Mouse (Mus musculus) forebrain, embryonic 16.5 days (tissue): ENCODE measurements at regions not wholly inside any gene's neighbourhood (a gene's known extent, or its start where the extent isn't known, plus 50 kb on each side); places are given as distances from the start of the nearest gene placed in this dataset.

Source experiments
- ATAC-seq: fragments of 200-750 bp; cut with Nextera tagmentation; 2 replicates; pipeline ENCODE4 v1.8.0; 2017; ENCODE audit warnings: mild to moderate bottlenecking, moderate library complexity
- H3K27ac ChIP-seq: fragments of 300-500 bp; sonication (generic); 2 replicates; pipeline ENCODE4 v1.5.1; 2014; ENCODE audit warnings: low read length, control low read depth
- H3K27me3 ChIP-seq: fragments of 300-500 bp; sonication (generic); replicated peaks from 2 replicates; pipeline ENCODE4 v1.6.1; 2014; ENCODE audit warnings: low read length; ENCODE audit not compliant: control insufficient read depth, insufficient read depth
- H3K36me3 ChIP-seq: fragments of 300-500 bp; sonication (generic); 2 replicates; pipeline ENCODE4 v1.6.1; 2014; ENCODE audit not compliant: control insufficient read depth, insufficient read depth
- H3K4me1 ChIP-seq: fragments of 300-500 bp; sonication (generic); replicated peaks from 2 replicates; pipeline ENCODE4 v1.6.1; 2014; ENCODE audit warnings: low read length; ENCODE audit not compliant: control insufficient read depth, insufficient read depth
- H3K4me2 ChIP-seq: fragments of 300-500 bp; sonication (generic); 2 replicates; pipeline ENCODE4 v1.6.1; 2014; ENCODE audit warnings: mild to moderate bottlenecking, low read length, control low read depth
- H3K4me3 ChIP-seq: fragments of 300-500 bp; sonication (generic); replicated peaks from 2 replicates; pipeline ENCODE4 v1.5.1; 2014; ENCODE audit warnings: mild to moderate bottlenecking, low read length, control low read depth
- H3K9ac ChIP-seq: fragments of 300-500 bp; sonication (generic); replicated peaks from 2 replicates; pipeline ENCODE4 v1.6.1; 2014; ENCODE audit warnings: low read depth, low read length, control low read depth
- H3K9me3 ChIP-seq: fragments of 300-500 bp; sonication (generic); 2 replicates; pipeline ENCODE4 v1.6.1; 2016; ENCODE audit warnings: low read length; ENCODE audit not compliant: control insufficient read depth
- WGBS: fragments of 180-500 bp; shearing (Covaris S2); extraction: QIAGEN DNeasy Blood & Tissue Kit; methylation state at CpG from one replicate; pipeline ENCODE4 v1.1.7; 2014; 5-methylcytosine and 5-hydroxymethylcytosine counted together

DNA sequence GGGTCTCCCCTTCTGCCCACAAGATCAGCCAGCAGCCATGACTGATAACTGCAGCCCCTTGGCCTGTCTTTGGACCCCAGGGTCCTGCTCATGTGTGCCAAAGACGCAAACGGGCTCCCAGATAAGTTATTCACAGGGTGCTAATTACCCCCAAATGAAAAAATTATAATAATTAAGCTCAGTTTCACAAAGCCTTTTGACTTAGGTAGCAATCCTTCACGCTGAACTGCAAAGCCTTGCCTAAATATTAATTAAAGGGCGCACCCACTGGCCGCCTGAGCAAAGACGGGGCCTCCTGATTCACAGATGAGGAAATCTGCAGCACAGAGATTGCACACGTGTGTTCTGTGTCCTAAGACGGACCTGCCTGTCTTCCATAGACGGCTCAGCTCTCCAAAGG is 123.2 kb downstream of the Psmg1 start:
- H3K4me3 ChIP-seq: no peak overlapping the region
- no peak overlapping the region for H3K27ac ChIP-seq
- no peak overlapping the region for H3K4me2 ChIP-seq
- no peak for ATAC-seq
- no peaks in the 10 kb centered on the region for H3K4me1 ChIP-seq
- no peak overlapping the region for H3K9ac ChIP-seq
- 64% methylated on average over 9 of the region's 9 CpGs for WGBS
- no peaks in the 10 kb centered on the region for H3K9me3 ChIP-seq
- no peaks in the 10 kb centered on the region for H3K36me3 ChIP-seq
- H3K27me3 ChIP-seq: no peaks in the 10 kb centered on the region

DNA sequence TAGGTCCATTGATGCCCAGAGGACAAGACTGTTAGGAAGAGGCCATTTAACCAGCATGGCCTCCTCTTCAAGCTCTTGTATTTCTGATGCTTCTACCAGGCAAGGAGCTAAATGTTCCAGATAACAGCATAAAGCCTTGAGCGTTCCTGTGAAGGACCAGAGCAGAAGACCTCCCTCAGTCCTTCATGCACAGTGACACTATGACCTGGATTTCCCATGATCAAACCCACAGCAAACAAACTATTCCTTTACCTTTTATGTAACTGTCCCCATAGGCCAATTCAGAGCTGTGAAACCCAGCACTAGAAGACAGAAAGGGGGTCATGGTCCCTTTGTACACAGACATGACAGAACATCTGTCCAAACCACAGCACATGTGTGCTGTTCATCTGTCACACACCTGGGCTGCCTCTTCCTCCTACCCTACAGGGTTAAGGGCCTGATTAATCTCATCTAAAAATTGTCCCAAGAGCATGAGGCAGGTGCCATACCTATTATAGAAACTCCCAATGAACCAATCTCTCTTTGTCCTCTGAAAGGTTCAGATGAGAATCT is 123.8 kb downstream of the Psmg1 start:
- no peak for ATAC-seq
- Histone ChIP-seq H3K4me3 (no peak overlapping the region), H3K27ac (no peak overlapping the region), H3K4me2 (no peak overlapping the region), H3K9me3 (no peaks in the 10 kb centered on the region), H3K36me3 (no peaks in the 10 kb centered on the region), H3K27me3 (no peaks in the 10 kb centered on the region), H3K9ac (no peak overlapping the region), H3K4me1 (no peaks in the 10 kb centered on the region)
- 96% methylated on average over 1 of the region's 1 CpGs for WGBS

DNA sequence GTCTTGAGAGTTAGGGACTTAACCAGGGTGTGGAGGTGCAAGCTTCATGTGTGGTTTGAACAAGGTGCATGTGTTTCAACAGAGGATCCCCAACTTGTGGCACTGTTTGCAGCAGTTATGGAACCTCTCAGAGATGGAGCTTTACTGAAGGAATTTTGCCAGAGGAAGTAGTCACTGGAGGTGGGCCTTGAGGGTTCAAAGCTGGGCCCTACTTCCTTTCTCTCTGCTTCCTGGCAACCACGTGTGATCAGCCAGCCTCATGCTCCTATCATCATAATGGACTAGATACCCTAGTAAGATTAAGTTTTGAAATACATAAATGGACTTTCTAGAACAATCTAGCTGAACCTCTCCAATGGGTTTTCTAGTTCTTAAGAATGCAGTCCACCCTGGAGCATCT is 125.2 kb downstream of the Psmg1 start:
- ATAC-seq: no peak
- Histone ChIP-seq H3K4me3 (no peak overlapping the region), H3K27ac (no peak overlapping the region), H3K9ac (no peak overlapping the region), H3K36me3 (no peaks in the 10 kb centered on the region), H3K9me3 (no peaks in the 10 kb centered on the region), H3K4me2 (no peak overlapping the region), H3K4me1 (no peaks in the 10 kb centered on the region), H3K27me3 (no peaks in the 10 kb centered on the region)
- whole genome bisulfite sequencing: 71% methylated on average over 1 of the region's 1 CpGs

DNA sequence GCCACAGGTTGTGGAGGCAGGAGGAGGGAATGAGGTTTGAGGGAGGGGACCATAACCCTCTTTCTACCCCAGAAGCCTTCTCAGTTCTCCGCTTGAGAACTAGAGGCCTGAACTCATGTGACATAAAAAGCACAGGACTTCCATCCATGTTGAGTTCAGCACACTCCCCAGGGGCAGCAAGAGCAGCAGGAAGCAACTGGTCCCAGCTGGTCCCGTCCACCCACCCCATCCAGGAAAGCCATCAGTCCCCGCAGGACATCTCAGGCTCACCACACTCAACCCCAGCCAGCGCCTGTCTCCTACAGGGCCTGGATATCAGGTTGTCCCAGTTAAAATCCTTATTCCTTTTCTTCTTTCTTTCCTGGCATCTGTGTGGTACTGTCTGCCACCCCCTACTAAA is 126.1 kb downstream of the Psmg1 start:
- Histone ChIP-seq H3K9me3 (no peaks in the 10 kb centered on the region), H3K27me3 (no peaks in the 10 kb centered on the region), H3K4me1 (no peaks in the 10 kb centered on the region), H3K4me2 (no peak overlapping the region), H3K9ac (no peak overlapping the region), H3K4me3 (no peak overlapping the region), H3K27ac (no peak overlapping the region), H3K36me3 (no peaks in the 10 kb centered on the region)
- ATAC-seq: no peak
- WGBS: 84% methylated on average over 4 of the region's 4 CpGs

DNA sequence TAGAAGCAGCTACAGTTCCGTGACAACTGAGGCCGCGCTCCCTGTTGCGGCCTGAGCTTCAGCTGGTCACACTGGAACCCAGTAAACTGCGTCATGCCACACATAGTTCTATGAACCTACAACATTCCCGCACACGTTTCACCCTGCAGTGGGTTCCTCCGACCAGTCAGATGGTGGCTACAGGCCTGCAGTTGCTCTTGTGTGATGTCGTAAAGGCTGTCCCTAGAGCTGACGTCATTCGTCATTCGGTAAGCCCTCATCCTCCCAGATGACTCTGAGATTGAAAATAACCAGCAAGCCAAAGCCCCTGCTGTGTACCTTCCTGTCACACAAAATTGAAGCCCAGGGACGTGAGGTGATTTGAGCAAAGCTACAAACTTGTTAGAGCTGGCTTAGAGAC is 126.7 kb downstream of the Psmg1 start:
- no peak overlapping the region for H3K9ac ChIP-seq
- no peak for ATAC-seq

DNA sequence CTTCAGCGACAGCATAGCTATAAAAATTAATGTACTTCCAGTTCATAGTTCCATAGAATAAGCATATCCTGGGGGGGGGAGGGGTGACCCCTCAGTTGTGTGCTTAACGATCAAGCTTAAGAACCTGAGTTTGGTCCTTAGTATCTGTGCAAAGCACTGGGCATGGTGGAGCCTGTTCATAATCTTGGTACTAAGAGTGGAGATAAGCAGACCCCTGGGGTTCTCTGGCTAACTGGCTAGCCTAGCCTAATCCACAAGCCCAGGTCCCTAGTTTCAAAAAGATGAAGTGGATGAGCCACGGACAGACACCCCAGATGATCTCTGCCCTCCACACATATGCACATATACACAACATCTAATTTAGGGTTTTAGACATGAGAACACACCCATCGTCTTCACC is 127.2 kb downstream of the Psmg1 start:
- Histone ChIP-seq H3K36me3 (no peaks in the 10 kb centered on the region), H3K27ac (no peak overlapping the region), H3K9me3 (no peaks in the 10 kb centered on the region), H3K4me3 (no peak overlapping the region), H3K9ac (no peak overlapping the region), H3K27me3 (no peaks in the 10 kb centered on the region), H3K4me2 (no peak overlapping the region), H3K4me1 (no peaks in the 10 kb centered on the region)
- 88% methylated on average over 4 of the region's 4 CpGs for WGBS
- ATAC-seq: no peak

More for the DNA sequence above, 126.7 kb downstream of the Psmg1 start:
- no peak overlapping the region for H3K4me3 ChIP-seq
- H3K27me3 ChIP-seq: no peaks in the 10 kb centered on the region
- H3K9me3 ChIP-seq: no peaks in the 10 kb centered on the region
- H3K4me2 ChIP-seq: no peak overlapping the region
- WGBS: 82% methylated on average over 13 of the region's 13 CpGs
- no peaks in the 10 kb centered on the region for H3K36me3 ChIP-seq
- no peak overlapping the region for H3K27ac ChIP-seq
- no peaks in the 10 kb centered on the region for H3K4me1 ChIP-seq

DNA sequence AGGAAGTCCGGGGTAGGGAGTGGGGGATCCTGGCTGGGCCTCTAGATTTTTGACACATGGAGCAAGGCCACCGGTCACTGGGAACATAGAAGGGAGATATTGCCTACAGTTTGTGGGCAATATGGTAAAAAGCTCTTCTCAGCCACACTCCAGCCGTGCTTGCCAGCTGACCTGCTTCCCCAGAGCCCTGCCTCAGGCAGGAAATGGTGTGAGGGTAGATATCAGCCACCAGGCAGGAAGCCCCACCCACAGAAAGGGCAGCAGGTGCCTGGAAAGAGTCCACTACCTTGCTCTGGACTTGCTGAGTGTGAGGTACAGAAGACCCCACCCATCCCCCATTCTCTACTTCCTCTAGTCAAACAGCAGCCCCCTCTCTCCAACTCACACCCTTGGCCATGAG is 128.1 kb downstream of the Psmg1 start:
- Histone ChIP-seq H3K9me3 (no peaks in the 10 kb centered on the region), H3K27ac (no peak overlapping the region)
- 85% methylated on average over 3 of the region's 3 CpGs for WGBS

DNA sequence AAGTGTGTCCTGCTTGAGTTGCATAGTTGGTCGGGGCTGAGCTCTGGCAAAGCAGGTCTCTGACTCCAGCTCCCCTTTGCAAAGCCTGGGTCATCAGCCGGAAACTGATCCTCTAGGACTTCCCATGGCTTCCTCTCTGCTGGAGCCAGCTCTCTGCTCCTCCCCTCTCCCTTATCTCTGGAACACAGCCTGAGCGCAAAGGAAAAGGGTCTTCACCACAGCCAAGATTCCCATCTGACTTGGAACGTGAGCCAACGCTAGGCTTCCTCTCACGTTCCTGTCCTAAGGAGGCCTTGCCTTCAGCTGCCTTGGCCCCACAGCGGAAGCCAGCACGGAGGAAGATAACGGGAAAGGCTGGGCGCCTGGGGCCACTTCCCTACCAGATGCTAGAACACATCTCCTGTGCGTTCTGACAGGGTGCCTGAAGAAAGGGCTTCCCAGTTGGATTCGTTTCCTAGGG is 129.5 kb downstream of the Psmg1 start:
- 81% methylated on average over 12 of the region's 12 CpGs for WGBS
- Histone ChIP-seq H3K36me3 (no peaks in the 10 kb centered on the region), H3K27ac (no peak overlapping the region), H3K9me3 (no peaks in the 10 kb centered on the region), H3K4me2 (no peak overlapping the region), H3K4me1 (no peaks in the 10 kb centered on the region), H3K9ac (no peak overlapping the region), H3K27me3 (no peaks in the 10 kb centered on the region), H3K4me3 (no peak overlapping the region)
- no peak for ATAC-seq

More for the DNA sequence above, 128.1 kb downstream of the Psmg1 start:
- ATAC-seq: no peak
- Histone ChIP-seq H3K36me3 (no peaks in the 10 kb centered on the region), H3K4me1 (no peaks in the 10 kb centered on the region), H3K27me3 (no peaks in the 10 kb centered on the region), H3K4me2 (no peak overlapping the region), H3K9ac (no peak overlapping the region), H3K4me3 (no peak overlapping the region)

DNA sequence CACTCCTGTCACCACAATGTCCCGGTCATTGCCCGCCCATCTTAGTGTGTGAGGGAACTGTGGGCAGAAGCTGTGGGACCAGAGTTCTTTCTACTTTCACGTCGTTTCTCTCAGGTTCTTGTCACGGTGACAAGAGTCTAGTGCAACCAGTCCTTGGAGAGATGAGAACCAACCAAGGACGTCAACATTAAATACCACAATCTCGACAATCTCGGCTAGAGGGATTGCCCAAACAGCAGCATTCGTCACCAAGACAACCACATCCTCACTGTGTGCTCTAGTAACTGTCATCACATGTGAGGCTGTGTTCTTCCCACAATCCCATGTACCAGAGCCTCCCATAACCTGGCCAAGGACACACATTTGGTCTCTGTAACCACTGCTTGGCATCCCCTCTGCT is 129.9 kb downstream of the Psmg1 start:
- Histone ChIP-seq H3K4me1 (no peaks in the 10 kb centered on the region), H3K4me3 (no peak overlapping the region), H3K27ac (no peak overlapping the region), H3K4me2 (no peak overlapping the region), H3K36me3 (no peaks in the 10 kb centered on the region), H3K9ac (no peak overlapping the region), H3K27me3 (no peaks in the 10 kb centered on the region), H3K9me3 (no peaks in the 10 kb centered on the region)
- WGBS: 93% methylated on average over 9 of the region's 9 CpGs
- ATAC-seq: no peak

DNA sequence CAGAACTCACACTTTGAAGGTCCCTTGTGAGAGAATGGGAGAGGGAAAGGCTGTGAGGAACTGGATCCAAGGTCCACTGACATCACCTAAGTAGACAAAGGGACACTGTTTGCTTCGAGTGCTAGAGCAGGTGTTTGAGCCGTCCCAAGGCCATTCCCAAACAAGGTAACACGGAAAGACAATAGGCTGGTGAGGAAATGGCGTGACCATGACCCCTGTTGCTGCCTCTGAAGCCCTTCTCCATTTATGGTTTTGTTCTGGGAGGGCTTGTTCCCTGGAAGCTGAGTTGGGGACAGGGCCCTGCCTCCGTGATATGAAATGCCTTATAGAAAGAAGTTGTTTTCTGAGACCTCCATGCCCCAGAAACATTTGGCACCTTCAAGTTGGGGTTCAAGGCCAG is 130.6 kb downstream of the Psmg1 start:
- H3K9me3 ChIP-seq: no peaks in the 10 kb centered on the region
- no peak overlapping the region for H3K4me3 ChIP-seq
- 81% methylated on average over 5 of the region's 5 CpGs for WGBS
- H3K4me1 ChIP-seq: no peaks in the 10 kb centered on the region
- H3K27ac ChIP-seq: no peak overlapping the region
- no peaks in the 10 kb centered on the region for H3K27me3 ChIP-seq
- no peak overlapping the region for H3K9ac ChIP-seq
- H3K36me3 ChIP-seq: no peaks in the 10 kb centered on the region
- H3K4me2 ChIP-seq: no peak overlapping the region
- no peak for ATAC-seq
